In the genomic region with DNA sequence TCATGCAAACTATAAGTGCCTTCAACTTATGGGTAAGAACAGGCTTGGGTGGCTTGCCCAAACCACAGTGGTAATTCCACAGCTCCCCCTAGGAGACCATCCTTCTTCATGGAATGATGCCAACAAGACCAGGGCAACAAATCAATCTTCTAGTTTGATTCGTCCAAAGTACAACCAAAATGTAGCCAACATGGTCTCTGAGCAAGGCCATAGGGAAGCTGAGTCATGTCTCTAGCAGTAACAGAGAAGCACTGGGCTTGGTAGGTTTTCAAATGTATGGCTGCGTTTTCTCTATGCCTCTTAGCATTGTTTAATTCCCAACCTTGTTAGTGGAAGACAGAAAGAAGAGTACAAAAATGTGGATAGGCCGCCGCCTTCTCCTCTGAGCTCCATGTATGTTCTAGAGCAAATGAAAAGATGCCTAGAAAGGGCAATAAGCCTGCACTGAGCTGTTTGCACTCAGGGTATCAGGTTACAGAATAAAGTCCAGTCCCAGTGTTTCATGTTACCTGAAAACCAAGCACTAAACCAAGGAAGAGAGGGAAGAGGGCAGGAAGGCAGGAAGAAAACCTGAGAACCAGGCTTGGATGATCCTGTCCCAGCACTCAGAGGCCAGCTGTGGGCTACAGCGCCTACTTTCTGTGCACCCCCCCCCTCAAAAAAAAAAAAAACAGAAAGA, we compare ENCODE assay signal across 11 mouse cellular contexts.
DNase-seq lines count a peak whose midpoint lies in the region; ATAC-seq lines count a peak whose summit lies in the region.
"Had no signal": no experiment of that assay in that cellular context is flagged by ENCODE, and none has a peak within 500 bp of the region (broad histone marks: within the 10 kb centered on the region; RNA-seq: fewer than 3 reads in every experiment).

No protein-coding gene starts in this region.

- H3K27me3 ChIP-seq in kidney, embryonic 14.5 days (ENCODE audit: control insufficient read depth, insufficient read depth, low read length): no peaks in the 10 kb centered on the region
- H3K27me3 ChIP-seq in embryonic facial prominence, embryonic 11.5 days (ENCODE audit: control insufficient read depth, insufficient read depth, low read length): no peaks in the 10 kb centered on the region
- no peaks in the 10 kb centered on the region for H3K27me3 ChIP-seq in liver, embryonic 13.5 days

- peak overlapping the region; percentile 38; the same call in 1 of the 2 replicates for H3K27ac ChIP-seq in kidney, embryonic 14.5 days (ENCODE audit: low read depth, low read length)
- H3K27ac ChIP-seq in embryonic facial prominence, embryonic 11.5 days (replicated peaks; ENCODE audit: low read depth, low read length): no peak overlapping the region
- H3K27ac ChIP-seq in liver, embryonic 13.5 days: peak overlapping the region; percentile 34; the same call in 1 of the 2 replicates

- no peak overlapping the region for H3K9ac ChIP-seq in kidney, embryonic 14.5 days (ENCODE audit: low read depth, low read length)
- H3K9ac ChIP-seq in embryonic facial prominence, embryonic 11.5 days (replicated peaks; ENCODE audit: low read length): no peak overlapping the region
- no peak overlapping the region for H3K9ac ChIP-seq in liver, embryonic 13.5 days

- H3K4me1 ChIP-seq in kidney, embryonic 14.5 days (ENCODE audit: control insufficient read depth, insufficient read depth, low read length): peaks cover 40% of the 10 kb centered on the region
- H3K4me1 ChIP-seq in embryonic facial prominence, embryonic 11.5 days (ENCODE audit: control insufficient read depth, insufficient read depth, low read length): no peaks in the 10 kb centered on the region; the same call in 1 of the 2 replicates
- H3K4me1 ChIP-seq in liver, embryonic 13.5 days (replicated peaks): peaks cover 58% of the 10 kb centered on the region

- no peaks in the 10 kb centered on the region for H3K36me3 ChIP-seq in kidney, embryonic 14.5 days (ENCODE audit: control insufficient read depth, insufficient read depth, low read length)
- no peaks in the 10 kb centered on the region for H3K36me3 ChIP-seq in embryonic facial prominence, embryonic 11.5 days (replicated peaks; ENCODE audit: control insufficient read depth, insufficient read depth, low read depth, low read length)
- no peaks in the 10 kb centered on the region for H3K36me3 ChIP-seq in liver, embryonic 13.5 days

- H3K9me3 ChIP-seq in kidney, embryonic 14.5 days (ENCODE audit: control insufficient read depth, low read length): no peaks in the 10 kb centered on the region
- no peaks in the 10 kb centered on the region for H3K9me3 ChIP-seq in embryonic facial prominence, embryonic 11.5 days (replicated peaks; ENCODE audit: control insufficient read depth, low read length)
- no peaks in the 10 kb centered on the region for H3K9me3 ChIP-seq in liver, embryonic 13.5 days (replicated peaks)

- no peak overlapping the region for H3K4me3 ChIP-seq in kidney, embryonic 14.5 days (ENCODE audit: low read length)
- H3K4me3 ChIP-seq in embryonic facial prominence, embryonic 11.5 days (ENCODE audit: low read depth, low read length): no peak overlapping the region
- H3K4me3 ChIP-seq in liver, embryonic 13.5 days (replicated peaks): no peak overlapping the region
- H3K4me3 ChIP-seq: gastrocnemius, adult 2 months had no signal

- WGBS in kidney, embryonic 14.5 days: 47% methylated on average over 5 of the region's 5 CpGs
- 75% methylated on average over 5 of the region's 5 CpGs for WGBS in embryonic facial prominence, embryonic 11.5 days
- 71% methylated on average over 5 of the region's 5 CpGs for WGBS in liver, embryonic 13.5 days (ENCODE audit: insufficient replicate concordance)

- DNase-seq in kidney, postnatal 4 days: no peak
- DNase-seq in 416B (ENCODE audit: low read depth): peak; percentile 66
- DNase-seq in embryonic facial prominence, embryonic 11.5 days (ENCODE audit: low spot score): no peak
- DNase-seq in liver, embryonic 13.5 days: no peak
- no peak for DNase-seq in urinary bladder, postnatal 4 days (ENCODE audit: low spot score in 2 of 2)
- no peak for DNase-seq in spleen, postnatal 4 days (ENCODE audit: low spot score in 2 of 2)
- no peak for DNase-seq in gastrocnemius, adult 18-20 months (ENCODE audit: low spot score)
- DNase-seq: adrenal gland, postnatal 10 days; gastrocnemius, adult 2 months; kidney, adult 11 months had no signal

- no peak overlapping the region for H3K4me2 ChIP-seq in kidney, embryonic 14.5 days (replicated peaks; ENCODE audit: low read depth, low read length)
- H3K4me2 ChIP-seq in embryonic facial prominence, embryonic 11.5 days (ENCODE audit: low read depth, low read length): no peak overlapping the region
- no peak overlapping the region for H3K4me2 ChIP-seq in liver, embryonic 13.5 days

- peak; percentile 60; the same call in 1 of the 2 replicates for ATAC-seq in kidney, embryonic 14.5 days (ENCODE audit: low FRiP score, low TSS enrichment)
- 0 out of 2 replicates have a peak, but pooled peaks have one; percentile 25 for ATAC-seq in embryonic facial prominence, embryonic 11.5 days (replicated peaks; ENCODE audit: insufficient number of reproducible peaks, low FRiP score, low TSS enrichment, low read depth)
- no peak for ATAC-seq in liver, embryonic 13.5 days (ENCODE audit: low read depth)
